Mouse (Mus musculus): ENCODE results near the gene Vps45. TPM values are rescaled to one million over a fixed set of nuclear protein-coding genes. Genes with fewer than 3 reads are reported as not detected.

Gene Vps45
- total and polyA plus RNA-seq, 2 experiments, result 2.1 to 10.7 TPM

GRCm38 (mm10) chr3:95993881-95994280, 64.4 kb downstream of the Vps45 start:
- TF ChIP-seq CTCF (IDR thresholded peaks at IDR 0.05; ENCODE audit: low read depth, low read length), result peak; percentile 27
- no peak for TF ChIP-seq POLR2A (IDR thresholded peaks at IDR 0.05; ENCODE audit: extremely low read depth, insufficient read depth, low read length)
- 61% methylated on average over 4 of the region's 4 CpGs for WGBS
- DNase-seq (ENCODE audit: extremely low read depth, low read depth, low spot score), result peak; percentile 11
- peaks cover 4% of the 10 kb centered on the region for H3K4me1 ChIP-seq (ENCODE audit: control insufficient read depth, insufficient read depth, low read length)
- H3K27ac ChIP-seq (replicated peaks; ENCODE audit: insufficient read depth, low read depth, low read length), result peak overlapping the region; percentile 90
- no peaks in the 10 kb centered on the region for H3K36me3 ChIP-seq (ENCODE audit: control insufficient read depth, insufficient read depth, low read length)
- peak overlapping the region; percentile 48 for H3K9ac ChIP-seq (ENCODE audit: low read depth, low read length)
- H3K4me3 ChIP-seq (ENCODE audit: insufficient read depth, low read depth, low read length), result no peak overlapping the region; the same call in none of the 2 replicates
- H3K79me2 ChIP-seq (ENCODE audit: control insufficient read depth, insufficient read depth, low read length), result no peaks in the 10 kb centered on the region
- H3K27me3 ChIP-seq (ENCODE audit: control insufficient read depth, insufficient read depth, low read length), result no peaks in the 10 kb centered on the region

- H3K79me2 ChIP-seq (ENCODE audit: control insufficient read depth, insufficient read depth, low read length), result no peaks in the 10 kb centered on the region
- peak overlapping the region; percentile 90 for H3K27ac ChIP-seq (replicated peaks; ENCODE audit: insufficient read depth, low read depth, low read length)
- DNase-seq (ENCODE audit: extremely low read depth, low read depth, low spot score), result no peak
- H3K9ac ChIP-seq (ENCODE audit: low read depth, low read length), result 0 out of 2 replicates have a peak overlapping the region, but pooled peaks have one; percentile 43
- H3K36me3 ChIP-seq (ENCODE audit: control insufficient read depth, insufficient read depth, low read length), result no peaks in the 10 kb centered on the region; the same call in 1 of the 2 replicates
- 58% methylated on average over 5 of the region's 5 CpGs for WGBS
- H3K4me1 ChIP-seq (ENCODE audit: control insufficient read depth, insufficient read depth, low read length), result peaks cover 4% of the 10 kb centered on the region
- H3K4me3 ChIP-seq (ENCODE audit: insufficient read depth, low read depth, low read length), result peak overlapping the region; percentile 17; the same call in 1 of the 2 replicates
- no peaks in the 10 kb centered on the region for H3K27me3 ChIP-seq (ENCODE audit: control insufficient read depth, insufficient read depth, low read length)
- TF ChIP-seq CTCF (IDR thresholded peaks at IDR 0.05; ENCODE audit: low read depth, low read length) (no peak), POLR2A (IDR thresholded peaks at IDR 0.05; ENCODE audit: extremely low read depth, insufficient read depth, low read length) (no peak)
Measured at GRCm38 (mm10) chr3:95992990-95993603, 65.2 kb downstream of the Vps45 start.

GRCm38 (mm10) chr3:95990413-95990941, 67.8 kb downstream of the Vps45 start:
- no peak for TF ChIP-seq POLR2A (IDR thresholded peaks at IDR 0.05; ENCODE audit: extremely low read depth, insufficient read depth, low read length)
- no peak for TF ChIP-seq CTCF (IDR thresholded peaks at IDR 0.05; ENCODE audit: low read depth, low read length)
- H3K9ac ChIP-seq (ENCODE audit: low read depth, low read length), result no peak overlapping the region
- 82% methylated on average over 12 of the region's 12 CpGs for WGBS
- H3K27ac ChIP-seq (replicated peaks; ENCODE audit: insufficient read depth, low read depth, low read length), result peak overlapping the region; percentile 29; the same call in 1 of the 2 replicates
- H3K36me3 ChIP-seq (ENCODE audit: control insufficient read depth, insufficient read depth, low read length), result no peaks in the 10 kb centered on the region; the same call in 1 of the 2 replicates
- H3K79me2 ChIP-seq (ENCODE audit: control insufficient read depth, insufficient read depth, low read length), result no peaks in the 10 kb centered on the region
- DNase-seq (ENCODE audit: extremely low read depth, low read depth, low spot score), result peak; percentile 35
- no peak overlapping the region for H3K4me3 ChIP-seq (ENCODE audit: insufficient read depth, low read depth, low read length)
- H3K4me1 ChIP-seq (ENCODE audit: control insufficient read depth, insufficient read depth, low read length), result peaks cover 1% of the 10 kb centered on the region; the same call in 1 of the 2 replicates
- H3K27me3 ChIP-seq (ENCODE audit: control insufficient read depth, insufficient read depth, low read length), result no peaks in the 10 kb centered on the region

GRCm38 (mm10) chr3:95988969-95989368, 69.3 kb downstream of the Vps45 start:
- no peak overlapping the region for H3K9ac ChIP-seq (ENCODE audit: low read depth, low read length)
- H3K4me3 ChIP-seq (ENCODE audit: insufficient read depth, low read depth, low read length), result no peak overlapping the region
- 72% methylated on average over 10 of the region's 10 CpGs for WGBS
- no peak overlapping the region for H3K27ac ChIP-seq (replicated peaks; ENCODE audit: insufficient read depth, low read depth, low read length)
- no peaks in the 10 kb centered on the region; the same call in 1 of the 2 replicates for H3K36me3 ChIP-seq (ENCODE audit: control insufficient read depth, insufficient read depth, low read length)
- TF ChIP-seq POLR2A (IDR thresholded peaks at IDR 0.05; ENCODE audit: extremely low read depth, insufficient read depth, low read length) (no peak), CTCF (IDR thresholded peaks at IDR 0.05; ENCODE audit: low read depth, low read length) (no peak)
- no peaks in the 10 kb centered on the region for H3K79me2 ChIP-seq (ENCODE audit: control insufficient read depth, insufficient read depth, low read length)
- H3K27me3 ChIP-seq (ENCODE audit: control insufficient read depth, insufficient read depth, low read length), result no peaks in the 10 kb centered on the region
- H3K4me1 ChIP-seq (ENCODE audit: control insufficient read depth, insufficient read depth, low read length), result peaks cover 1% of the 10 kb centered on the region; the same call in 1 of the 2 replicates
- no peak for DNase-seq (ENCODE audit: extremely low read depth, low read depth, low spot score)

- WGBS, result 93% methylated on average over 1 of the region's 1 CpGs
Measured at GRCm38 (mm10) chr3:95988138-95988537, 70.1 kb downstream of the Vps45 start.

More at GRCm38 (mm10) chr3:95988138-95988537, 70.1 kb downstream of the Vps45 start:
- DNase-seq (ENCODE audit: extremely low read depth, low read depth, low spot score), result no peak
- TF ChIP-seq CTCF (IDR thresholded peaks at IDR 0.05; ENCODE audit: low read depth, low read length) (no peak), POLR2A (IDR thresholded peaks at IDR 0.05; ENCODE audit: extremely low read depth, insufficient read depth, low read length) (no peak)
- no peaks in the 10 kb centered on the region for H3K79me2 ChIP-seq (ENCODE audit: control insufficient read depth, insufficient read depth, low read length)
- H3K27me3 ChIP-seq (ENCODE audit: control insufficient read depth, insufficient read depth, low read length), result no peaks in the 10 kb centered on the region
- H3K4me1 ChIP-seq (ENCODE audit: control insufficient read depth, insufficient read depth, low read length), result peaks cover 1% of the 10 kb centered on the region; the same call in 1 of the 2 replicates
- H3K9ac ChIP-seq (ENCODE audit: low read depth, low read length), result no peak overlapping the region
- H3K4me3 ChIP-seq (ENCODE audit: insufficient read depth, low read depth, low read length), result no peak overlapping the region
- no peak overlapping the region for H3K27ac ChIP-seq (replicated peaks; ENCODE audit: insufficient read depth, low read depth, low read length)
- no peaks in the 10 kb centered on the region; the same call in 1 of the 2 replicates for H3K36me3 ChIP-seq (ENCODE audit: control insufficient read depth, insufficient read depth, low read length)
